Mouse (Mus musculus) liver, embryonic 14.5 days (tissue): ENCODE measurements around the gene Pga5. TPM values are rescaled to one million over a fixed set of nuclear protein-coding genes. Genes with fewer than 3 reads are reported as not detected.

ENCODE experiments used
- ATAC-seq: fragments of 200-750 bp; cut with Nextera tagmentation; 2 replicates; pipeline ENCODE4 v1.8.0; 2017; ENCODE audit warnings: moderate number of reproducible peaks, mild to moderate bottlenecking, moderate library complexity; ENCODE audit not compliant: insufficient read depth
- DNase-seq, 3 experiments: peaks; one replicate each; pipeline ENCODE4 v3.0.0-alpha.2; 2012 to 2013; ENCODE audit warnings: low read depth in 3 of 3, low spot score in 3 of 3
- H3K27ac ChIP-seq: fragments of 300-500 bp; sonication (generic); 2 replicates; pipeline ENCODE4 v1.5.1; 2014; ENCODE audit warnings: moderate library complexity, mild to moderate bottlenecking, control low read depth, inconsistent platforms
- H3K27me3 ChIP-seq: fragments of 300-500 bp; sonication (generic); 2 replicates; pipeline ENCODE4 v1.6.1; 2014; ENCODE audit warnings: mild to moderate bottlenecking, low read length, moderate library complexity; ENCODE audit not compliant: control insufficient read depth, insufficient read depth
- H3K36me3 ChIP-seq: fragments of 300-500 bp; sonication (generic); replicated peaks from 2 replicates; pipeline ENCODE4 v1.6.1; 2014; ENCODE audit warnings: low read depth; ENCODE audit not compliant: control insufficient read depth, insufficient read depth
- H3K4me1 ChIP-seq, 2 experiments: fragments of 200-500 bp in 1 of 2; fragments of 300-500 bp in 1 of 2; sonication (generic) in 1 of 2; replicated peaks; 2 replicates each; pipeline ENCODE4 v1.6.1; 2012 to 2014; ENCODE audit warnings: antibody characterized with exemption in 1 of 2, inconsistent platforms in 1 of 2, low read length in 1 of 2; ENCODE audit not compliant: control insufficient read depth in 2 of 2, insufficient read depth in 2 of 2
- H3K4me2 ChIP-seq: fragments of 300-500 bp; sonication (generic); 2 replicates; pipeline ENCODE4 v1.6.1; 2014; ENCODE audit warnings: low read depth, mild to moderate bottlenecking, control low read depth, moderate library complexity
- H3K4me3 ChIP-seq, 2 experiments: fragments of 200-500 bp in 1 of 2; fragments of 300-500 bp in 1 of 2; sonication (generic) in 1 of 2; 2 replicates each; pipeline ENCODE4 v1.5.1; 2012 to 2014; ENCODE audit warnings: low read depth in 2 of 2, low read length in 2 of 2, mild to moderate bottlenecking in 2 of 2, control low read depth in 1 of 2, inconsistent platforms in 1 of 2, moderate library complexity in 1 of 2; ENCODE audit not compliant: insufficient read depth in 1 of 2
- H3K9ac ChIP-seq: fragments of 300-500 bp; sonication (generic); replicated peaks from 2 replicates; pipeline ENCODE4 v1.6.1; 2014; ENCODE audit warnings: mild to moderate bottlenecking, control low read depth, moderate library complexity
- H3K9me3 ChIP-seq: fragments of 300-500 bp; sonication (generic); 2 replicates; pipeline ENCODE4 v1.6.1; 2016; ENCODE audit warnings: low read length, mixed read lengths; ENCODE audit not compliant: control insufficient read depth
- CTCF ChIP-seq: IDR thresholded peaks from 2 replicates; pipeline ENCODE4 v1.5.1; 2016; ENCODE audit warnings: antibody characterized with exemption, low read depth, control low read depth
- EP300 ChIP-seq: IDR thresholded peaks from 2 replicates; pipeline ENCODE4 v1.6.1; 2016; ENCODE audit warnings: antibody characterized with exemption, low read depth
- WGBS: fragments of 180-500 bp; shearing (Covaris S2); extraction: QIAGEN DNeasy Blood & Tissue Kit; methylation state at CpG from one replicate; pipeline ENCODE4 v1.1.7; 2014; ENCODE audit not compliant: insufficient replicate concordance; 5-methylcytosine and 5-hydroxymethylcytosine counted together
- polyA plus RNA-seq, 2 experiments: library from polyadenylated mRNA; depleted of rRNA in 1 of 2; stranded (reverse) in 1 of 2; unstranded in 1 of 2; fragments of >200 nt; fragmentation: Nextera tagmentation in 1 of 2; extraction: Ambion mirVana in 1 of 2; gene quantifications; 2 replicates each; pipeline versions ENCODE4 v1.2.1 to v1.2.3; 2012 to 2014

The Pga5 gene
- polyA plus RNA-seq, 2 experiments, result 0.02 TPM; not detected in 1

DNA sequence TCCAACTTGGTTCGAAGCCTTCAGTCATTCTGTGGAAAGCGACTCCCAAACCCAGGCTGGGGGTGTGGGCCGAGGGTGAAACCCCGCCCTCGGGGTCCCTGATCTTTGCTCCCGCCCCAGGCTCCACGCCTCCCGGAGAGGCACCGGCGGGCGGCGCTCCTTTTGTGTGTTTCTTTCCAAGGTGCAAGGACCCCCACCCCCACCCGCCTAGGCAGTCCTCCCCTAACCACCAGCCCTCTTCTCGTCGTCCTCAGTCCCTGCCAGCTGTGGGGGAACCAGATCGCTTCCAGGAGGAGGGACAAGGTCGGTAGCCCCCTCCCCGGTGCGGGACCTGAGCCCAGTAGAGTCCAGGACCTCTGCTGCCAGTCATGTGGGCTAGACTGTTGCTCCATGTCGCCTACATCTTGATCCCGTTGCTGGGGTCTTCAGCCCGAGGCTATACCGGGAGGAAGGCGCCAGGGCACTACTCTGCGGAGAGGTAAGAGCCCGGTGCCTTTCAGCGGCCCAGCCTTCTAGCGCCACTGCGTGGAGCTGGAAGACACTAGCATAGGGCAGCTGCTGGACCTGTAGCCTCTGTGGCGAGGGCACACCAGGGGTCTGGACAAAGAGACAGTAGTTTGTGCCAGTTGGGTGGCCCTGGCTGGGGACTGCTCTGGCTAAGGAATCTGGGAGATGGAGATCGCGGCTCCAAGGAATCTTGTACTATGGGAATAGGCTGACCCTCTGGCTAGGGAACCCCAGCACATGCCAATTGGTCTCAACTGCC lies 43.6 kb downstream of the Pga5 start, which contains the start of gene Vwce:
Gene Vwce (plus strand): TSS at position 108 of the 766 bp plus-strand sequence.
- Histone ChIP-seq H3K36me3 (peaks cover 8% of the 10 kb centered on the region), H3K27ac (peak within 1 kb of the TSS; percentile 35), H3K4me2 (peak within 1 kb of the TSS; percentile 93), H3K9me3 (no peaks in the 10 kb centered on the region), H3K27me3 (no peaks in the 10 kb centered on the region), H3K9ac (peak within 1 kb of the TSS; percentile 71), H3K4me3 (peak within 1 kb of the TSS; percentile 61 to 68), H3K4me1 (peaks cover 22 to 28% of the 10 kb centered on the region in 2 experiments)
- WGBS, result under 1% methylated on average over 32 of the region's 32 CpGs
- peak; percentile 85 for ATAC-seq
- peak in 2 of 3 experiments; percentile 24 to 44 for DNase-seq
- TF ChIP-seq EP300 (no peak), CTCF (peak; percentile 83)

Other genes starting within 250 kb of the Pga5 start
- 0.05 and 0.06 TPM in 2 replicates for gene Lrrc10b, start 220.6 kb downstream of the Pga5 start, polyA plus RNA-seq (2012; rRNA removed)
- 0.08 TPM in 1 of 2 replicates, not detected in the other for gene Lrrc10b, start 220.6 kb downstream of the Pga5 start, polyA plus RNA-seq (2014; fragmentation: Nextera tagmentation; extraction: Ambion mirVana)
- gene Ppp1r32, start 195.1 kb downstream of the Pga5 start, polyA plus RNA-seq (2012; rRNA removed), result 0.17 and 0.26 TPM in 2 replicates
- 0.19 TPM in 1 of 2 replicates, not detected in the other for gene Ppp1r32, start 195.1 kb downstream of the Pga5 start, polyA plus RNA-seq (2014; fragmentation: Nextera tagmentation; extraction: Ambion mirVana)
- gene Cpsf7, start 152.8 kb downstream of the Pga5 start, polyA plus RNA-seq (2012; rRNA removed), result 16.2 and 22.9 TPM in 2 replicates
- 12.8 and 14.1 TPM in 2 replicates for gene Cpsf7, start 152.8 kb downstream of the Pga5 start, polyA plus RNA-seq (2014; fragmentation: Nextera tagmentation; extraction: Ambion mirVana)
- 16.8 and 20.5 TPM in 2 replicates for gene Sdhaf2, start 151.9 kb downstream of the Pga5 start, polyA plus RNA-seq (2012; rRNA removed)
- 26.9 and 31.0 TPM in 2 replicates for gene Sdhaf2, start 151.9 kb downstream of the Pga5 start, polyA plus RNA-seq (2014; fragmentation: Nextera tagmentation; extraction: Ambion mirVana)
- gene Tmem216, start 121.8 kb downstream of the Pga5 start, polyA plus RNA-seq (2012; rRNA removed), result 9.7 and 15.6 TPM in 2 replicates
- 13.2 and 16.9 TPM in 2 replicates for gene Tmem216, start 121.8 kb downstream of the Pga5 start, polyA plus RNA-seq (2014; fragmentation: Nextera tagmentation; extraction: Ambion mirVana)
- gene Cyb561a3, start 100.9 kb downstream of the Pga5 start, polyA plus RNA-seq (2012; rRNA removed), result 9.5 and 11.8 TPM in 2 replicates
- 11.0 and 12.9 TPM in 2 replicates for gene Cyb561a3, start 100.9 kb downstream of the Pga5 start, polyA plus RNA-seq (2014; fragmentation: Nextera tagmentation; extraction: Ambion mirVana)
- gene Tmem138, start 100.7 kb downstream of the Pga5 start, polyA plus RNA-seq (2012; rRNA removed), result 7.5 and 8.3 TPM in 2 replicates
- 11.5 and 12.6 TPM in 2 replicates for gene Tmem138, start 100.7 kb downstream of the Pga5 start, polyA plus RNA-seq (2014; fragmentation: Nextera tagmentation; extraction: Ambion mirVana)
- gene Ddb1, start 72.7 kb downstream of the Pga5 start, polyA plus RNA-seq (2012; rRNA removed), result 66.8 and 91.2 TPM in 2 replicates
- 133 and 147 TPM in 2 replicates for gene Ddb1, start 72.7 kb downstream of the Pga5 start, polyA plus RNA-seq (2014; fragmentation: Nextera tagmentation; extraction: Ambion mirVana)
- gene Tkfc, start 72.4 kb downstream of the Pga5 start, polyA plus RNA-seq (2012; rRNA removed), result 11.7 and 13.9 TPM in 2 replicates
- 15.1 and 15.6 TPM in 2 replicates for gene Tkfc, start 72.4 kb downstream of the Pga5 start, polyA plus RNA-seq (2014; fragmentation: Nextera tagmentation; extraction: Ambion mirVana)
- gene Vwce, start 43.9 kb downstream of the Pga5 start, polyA plus RNA-seq (2012; rRNA removed), result 6.7 and 8.5 TPM in 2 replicates
- 5.4 and 7.4 TPM in 2 replicates for gene Vwce, start 43.9 kb downstream of the Pga5 start, polyA plus RNA-seq (2014; fragmentation: Nextera tagmentation; extraction: Ambion mirVana)
- 6.0 and 6.3 TPM in 2 replicates for gene Vps37c, start 10.7 kb upstream of the Pga5 start, polyA plus RNA-seq (2012; rRNA removed)
- 9.3 and 10.4 TPM in 2 replicates for gene Vps37c, start 10.7 kb upstream of the Pga5 start, polyA plus RNA-seq (2014; fragmentation: Nextera tagmentation; extraction: Ambion mirVana)
- 0.02 and 0.13 TPM in 2 replicates for gene Cd5, start 60.9 kb upstream of the Pga5 start, polyA plus RNA-seq (2012; rRNA removed)
- gene Cd5, start 60.9 kb upstream of the Pga5 start, polyA plus RNA-seq (2014; fragmentation: Nextera tagmentation; extraction: Ambion mirVana), result 0.04 TPM in 1 of 2 replicates, not detected in the other
- not detected in 2 replicates for gene Cd6, start 152.0 kb upstream of the Pga5 start, polyA plus RNA-seq (2012; rRNA removed)
- gene Cd6, start 152.0 kb upstream of the Pga5 start, polyA plus RNA-seq (2014; fragmentation: Nextera tagmentation; extraction: Ambion mirVana), result 0.05 TPM in 1 of 2 replicates, not detected in the other
- 3.7 and 3.8 TPM in 2 replicates for gene Slc15a3, start 161.7 kb upstream of the Pga5 start, polyA plus RNA-seq (2012; rRNA removed)
- gene Slc15a3, start 161.7 kb upstream of the Pga5 start, polyA plus RNA-seq (2014; fragmentation: Nextera tagmentation; extraction: Ambion mirVana), result 0.90 and 1.4 TPM in 2 replicates
- gene Tmem132a, start 191.9 kb upstream of the Pga5 start, polyA plus RNA-seq (2012; rRNA removed), result 2.5 and 2.8 TPM in 2 replicates
- 1.6 and 2.2 TPM in 2 replicates for gene Tmem132a, start 191.9 kb upstream of the Pga5 start, polyA plus RNA-seq (2014; fragmentation: Nextera tagmentation; extraction: Ambion mirVana)
- 10.9 and 11.1 TPM in 2 replicates for gene Tmem109, start 203.9 kb upstream of the Pga5 start, polyA plus RNA-seq (2012; rRNA removed)
- 16.1 and 16.5 TPM in 2 replicates for gene Tmem109, start 203.9 kb upstream of the Pga5 start, polyA plus RNA-seq (2014; fragmentation: Nextera tagmentation; extraction: Ambion mirVana)
- gene Prpf19, start 217.2 kb upstream of the Pga5 start, polyA plus RNA-seq (2012; rRNA removed), result 108 and 117 TPM in 2 replicates
- gene Prpf19, start 217.2 kb upstream of the Pga5 start, polyA plus RNA-seq (2014; fragmentation: Nextera tagmentation; extraction: Ambion mirVana), result 15.7 and 19.1 TPM in 2 replicates
- gene Zp1, start 242.6 kb upstream of the Pga5 start, polyA plus RNA-seq (2012; rRNA removed), result not detected in 2 replicates
- not detected in 2 replicates for gene Zp1, start 242.6 kb upstream of the Pga5 start, polyA plus RNA-seq (2014; fragmentation: Nextera tagmentation; extraction: Ambion mirVana)